Mouse (Mus musculus) liver, postnatal 0 days (tissue): ENCODE measurements at regions not wholly inside any gene's neighbourhood (a gene's known extent, or its start where the extent isn't known, plus 50 kb on each side); places are given as distances from the start of the nearest gene placed in this dataset.

Source experiments
- ATAC-seq: fragments of 200-750 bp; cut with Nextera tagmentation; 2 replicates; pipeline ENCODE4 v1.8.0; 2017; ENCODE audit warnings: mild to moderate bottlenecking, moderate library complexity
- DNase-seq: peaks from one replicate; pipeline ENCODE4 v3.0.0-alpha.2; 2016
- H3K27ac ChIP-seq: fragments of 300-500 bp; sonication (generic); 2 replicates; pipeline ENCODE4 v1.5.1; 2014; ENCODE audit warnings: antibody characterized with exemption, moderate library complexity, mild to moderate bottlenecking, low read depth
- H3K27me3 ChIP-seq: fragments of 300-500 bp; sonication (generic); 2 replicates; pipeline ENCODE4 v1.6.1; 2014; ENCODE audit warnings: low read length, control low read depth, mixed read lengths; ENCODE audit not compliant: insufficient read depth
- H3K36me3 ChIP-seq: fragments of 300-500 bp; sonication (generic); replicated peaks from 2 replicates; pipeline ENCODE4 v1.6.1; 2014; ENCODE audit warnings: mild to moderate bottlenecking, control low read depth, low read length, moderate library complexity, mixed read lengths; ENCODE audit not compliant: insufficient read depth
- H3K4me1 ChIP-seq: fragments of 300-500 bp; sonication (generic); 2 replicates; pipeline ENCODE4 v1.6.1; 2014; ENCODE audit warnings: antibody characterized with exemption, mild to moderate bottlenecking, control low read depth; ENCODE audit not compliant: insufficient read depth
- H3K4me2 ChIP-seq: fragments of 300-500 bp; sonication (generic); 2 replicates; pipeline ENCODE4 v1.6.1; 2014; ENCODE audit warnings: low read depth, mild to moderate bottlenecking, low read length, moderate library complexity, mixed read lengths
- H3K4me3 ChIP-seq: fragments of 300-500 bp; sonication (generic); 2 replicates; pipeline ENCODE4 v1.5.1; 2014; ENCODE audit warnings: low read depth, low read length
- H3K9ac ChIP-seq: fragments of 300-500 bp; sonication (generic); replicated peaks from 2 replicates; pipeline ENCODE4 v1.6.1; 2014; ENCODE audit warnings: mild to moderate bottlenecking, moderate library complexity
- H3K9me3 ChIP-seq: fragments of 300-500 bp; sonication (generic); 2 replicates; pipeline ENCODE4 v1.6.1; 2016; ENCODE audit warnings: mild to moderate bottlenecking, control low read depth, low read length, mixed read lengths
- CTCF ChIP-seq: sonication (generic); IDR thresholded peaks from 2 replicates; pipeline ENCODE4 v1.5.1; 2016; ENCODE audit warnings: antibody characterized with exemption, low read depth
- EP300 ChIP-seq: IDR thresholded peaks from 2 replicates; pipeline ENCODE4 v1.6.1; 2016; ENCODE audit warnings: antibody characterized with exemption, low read depth, mild to moderate bottlenecking
- WGBS: fragments of 180-500 bp; shearing (Covaris S2); extraction: QIAGEN DNeasy Blood & Tissue Kit; methylation state at CpG from one replicate; pipeline ENCODE4 v1.1.7; 2014; ENCODE audit not compliant: insufficient replicate concordance; 5-methylcytosine and 5-hydroxymethylcytosine counted together

GRCm38 (mm10) chr5:28819091-28819490 is 352.0 kb upstream of the Shh start:
- 79% methylated on average over 5 of the region's 5 CpGs for WGBS
- H3K27me3 ChIP-seq: no peaks in the 10 kb centered on the region
- H3K9ac ChIP-seq: no peak overlapping the region
- ATAC-seq (no peak), DNase-seq (no peak)
- no peaks in the 10 kb centered on the region for H3K9me3 ChIP-seq
- no peak for TF ChIP-seq CTCF
- TF ChIP-seq EP300: no peak
- H3K36me3 ChIP-seq: no peaks in the 10 kb centered on the region
- H3K4me3 ChIP-seq: no peak overlapping the region
- no peak overlapping the region for H3K4me2 ChIP-seq
- H3K4me1 ChIP-seq: no peaks in the 10 kb centered on the region
- no peak overlapping the region for H3K27ac ChIP-seq

- Histone ChIP-seq H3K4me2 (no peak overlapping the region), H3K4me3 (no peak overlapping the region), H3K9ac (no peak overlapping the region), H3K27me3 (no peaks in the 10 kb centered on the region), H3K36me3 (no peaks in the 10 kb centered on the region), H3K9me3 (no peaks in the 10 kb centered on the region), H3K27ac (no peak overlapping the region), H3K4me1 (no peaks in the 10 kb centered on the region)
- 66% methylated on average over 5 of the region's 5 CpGs for WGBS
- TF ChIP-seq CTCF: no peak
- TF ChIP-seq EP300: no peak
- no peak for ATAC-seq
- DNase-seq: no peak
Observed at GRCm38 (mm10) chr5:28807950-28808349, 340.9 kb upstream of the Shh start.

GRCm38 (mm10) chr5:28799464-28799863 is 332.4 kb upstream of the Shh start:
- Histone ChIP-seq H3K4me2 (no peak overlapping the region), H3K27me3 (no peaks in the 10 kb centered on the region), H3K27ac (no peak overlapping the region), H3K4me1 (no peaks in the 10 kb centered on the region), H3K9me3 (no peaks in the 10 kb centered on the region), H3K36me3 (no peaks in the 10 kb centered on the region), H3K4me3 (no peak overlapping the region), H3K9ac (no peak overlapping the region)
- ATAC-seq (no peak), DNase-seq (no peak)
- 78% methylated on average over 2 of the region's 2 CpGs for WGBS
- TF ChIP-seq EP300: no peak
- TF ChIP-seq CTCF: no peak

- whole genome bisulfite sequencing: 41% methylated on average over 1 of the region's 1 CpGs
- Histone ChIP-seq H3K36me3 (no peaks in the 10 kb centered on the region), H3K9ac (no peak overlapping the region), H3K9me3 (no peaks in the 10 kb centered on the region), H3K4me3 (no peak overlapping the region), H3K27ac (no peak overlapping the region), H3K4me1 (no peaks in the 10 kb centered on the region), H3K4me2 (no peak overlapping the region), H3K27me3 (no peaks in the 10 kb centered on the region)
- DNase-seq (peak; percentile 63), ATAC-seq (peak; percentile 95)
- TF ChIP-seq EP300: no peak
- no peak for TF ChIP-seq CTCF
Observed at GRCm38 (mm10) chr5:28798361-28798760, 331.3 kb upstream of the Shh start.

GRCm38 (mm10) chr5:28795130-28795758 is 328.2 kb upstream of the Shh start:
- Histone ChIP-seq H3K27me3 (no peaks in the 10 kb centered on the region), H3K9me3 (no peaks in the 10 kb centered on the region), H3K9ac (no peak overlapping the region), H3K4me3 (no peak overlapping the region), H3K27ac (no peak overlapping the region), H3K4me1 (no peaks in the 10 kb centered on the region), H3K36me3 (no peaks in the 10 kb centered on the region), H3K4me2 (no peak overlapping the region)
- ATAC-seq (no peak), DNase-seq (no peak)
- TF ChIP-seq CTCF (no peak), EP300 (no peak)
- 86% methylated on average over 6 of the region's 6 CpGs for WGBS

GRCm38 (mm10) chr5:28793781-28794180 is 326.7 kb upstream of the Shh start:
- no peaks in the 10 kb centered on the region for H3K9me3 ChIP-seq
- H3K36me3 ChIP-seq: no peaks in the 10 kb centered on the region
- WGBS: 57% methylated on average over 2 of the region's 2 CpGs
- TF ChIP-seq CTCF (no peak), EP300 (no peak)
- H3K4me1 ChIP-seq: no peaks in the 10 kb centered on the region
- H3K4me3 ChIP-seq: no peak overlapping the region
- no peak overlapping the region for H3K27ac ChIP-seq
- no peaks in the 10 kb centered on the region for H3K27me3 ChIP-seq
- H3K4me2 ChIP-seq: no peak overlapping the region
- ATAC-seq (no peak), DNase-seq (no peak)
- no peak overlapping the region for H3K9ac ChIP-seq
